Mouse (Mus musculus) activated CD4-positive, CD25-positive, alpha-beta regulatory T cell, adult 9 weeks (primary cell): Measurements from ENCODE around the gene Enkur. TPM values are rescaled to one million over a fixed set of nuclear protein-coding genes. Genes with fewer than 3 reads are reported as not detected.

Experiments
- polyA plus RNA-seq: library from polyadenylated mRNA; unstranded; fragments of 100-300 nt; shearing (Covaris generic); gene quantifications from one replicate; pipeline ENCODE4 v1.2.1, GENCODE M21; 2017

The Enkur gene
- polyA plus RNA-seq = 0.49 TPM

DNA sequence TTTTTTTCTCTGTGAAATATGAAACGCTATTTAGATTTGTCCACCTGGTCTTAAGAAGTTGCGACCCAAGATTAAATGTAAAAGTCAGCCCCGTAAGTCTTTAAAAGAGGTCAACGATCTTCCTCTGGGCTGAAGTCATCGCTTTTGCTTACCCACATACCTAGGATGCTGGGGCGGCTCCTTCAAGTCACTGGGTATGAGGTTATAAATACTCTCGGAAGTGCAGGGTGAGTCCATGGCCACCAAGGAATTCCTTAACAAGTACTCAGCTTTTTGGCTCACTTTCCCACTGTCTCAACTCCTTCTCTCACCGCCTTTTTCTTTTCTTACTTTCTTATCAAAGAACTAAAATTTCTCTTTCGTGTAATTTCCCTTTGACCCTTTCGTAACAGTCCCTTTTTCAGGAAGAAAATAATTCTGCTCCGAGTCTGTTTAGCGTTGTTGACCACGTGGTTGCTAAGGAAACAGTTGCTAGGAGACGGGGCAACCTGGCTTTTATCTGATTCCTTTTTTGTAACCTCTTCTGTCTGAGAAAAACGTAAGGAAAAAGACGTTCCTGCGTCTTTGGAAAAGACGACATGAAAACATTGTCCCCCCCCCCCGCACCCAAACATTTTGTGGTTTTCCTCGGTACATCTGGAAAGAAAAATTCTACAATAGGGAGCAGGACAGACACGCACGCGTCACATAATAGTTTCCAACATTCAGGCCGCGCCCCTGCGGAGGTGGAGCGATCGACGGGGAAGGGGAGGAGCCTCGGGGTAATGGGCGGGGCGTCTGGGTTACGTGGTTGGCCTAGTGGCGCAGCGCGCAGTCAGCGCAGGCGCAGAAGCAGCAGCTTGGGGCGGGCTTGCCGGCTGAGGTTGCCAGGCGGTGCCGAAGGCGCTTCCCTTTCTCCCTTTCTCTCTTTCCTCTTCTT lies at the start of gene Enkur, which contains the start of gene Thnsl1:
Gene Enkur (minus strand): TSS at position 454 of the 919 bp plus-strand sequence.
Gene Thnsl1 (plus strand): TSS at position 813 of the 919 bp plus-strand sequence.

Other genes with a start within 250 kb of the Enkur start
- 2.4 TPM for gene Arhgap21, start 236.5 kb downstream of the Enkur start, polyA plus RNA-seq
- 3.6 TPM for gene Thnsl1, start 359 bp upstream of the Enkur start, polyA plus RNA-seq
- not detected for gene Gpr158, start 162.2 kb upstream of the Enkur start, polyA plus RNA-seq